ENCODE assay signal across 13 mouse cellular contexts in genomic region chr8:20599350-20599749, GRCm38 (mm10). TPM values are rescaled to one million over a fixed set of nuclear protein-coding genes. Genes with fewer than 3 reads are reported as not detected.
DNase-seq lines count a peak whose midpoint lies in the region; ATAC-seq lines count a peak whose summit lies in the region.
"Not testable (repeated sequence)": the region's sequence is repeated elsewhere in the genome, so short reads cannot be mapped to it uniquely, and the experiment has no call there.
"Had no signal": no experiment of that assay in that cellular context is flagged by ENCODE, and none has a peak within 500 bp of the region (broad histone marks: within the 10 kb centered on the region; RNA-seq: fewer than 3 reads in every experiment).

No protein-coding gene starts in this region.

- H3K9me3 ChIP-seq in forebrain, embryonic 10.5 days; limb, embryonic 11.5 days (ENCODE audit: control insufficient read depth, low read length): not testable (repeated sequence)

- H3K4me3 ChIP-seq in forebrain, embryonic 10.5 days; limb, embryonic 11.5 days (ENCODE audit: low read depth, low read length): not testable (repeated sequence)

- H3K4me2 ChIP-seq in limb, embryonic 11.5 days (ENCODE audit: low read depth, severe bottlenecking), result not testable (repeated sequence)

- not testable (repeated sequence) for H3K36me3 ChIP-seq in forebrain, embryonic 10.5 days (replicated peaks); limb, embryonic 11.5 days (ENCODE audit: control insufficient read depth, insufficient read depth, low read length)

- not testable (repeated sequence) for H3K9ac ChIP-seq in limb, embryonic 11.5 days (ENCODE audit: low read length)

- H3K4me1 ChIP-seq in forebrain, embryonic 10.5 days; limb, embryonic 11.5 days (ENCODE audit: control insufficient read depth, insufficient read depth, low read length): not testable (repeated sequence)

- WGBS in forebrain, embryonic 10.5 days, result 92% methylated on average over 4 of the region's 6 CpGs
- 84% methylated on average over 3 of the region's 6 CpGs for WGBS in limb, embryonic 11.5 days

- DNase-seq in A20 (ENCODE audit: low read depth, low spot score), result peak; percentile 15
- DNase-seq in MN1 (ENCODE audit: low spot score), result peak; percentile 5
- peak; percentile 6 for DNase-seq in ZHBTc4 (ENCODE audit: low read depth, low spot score)
- peak; percentile 8 for DNase-seq in forebrain, embryonic 10.5 days (ENCODE audit: extremely low spot score, low spot score)
- peak; percentile 46 for DNase-seq in heart, adult 11 months
- peak; percentile 4 for DNase-seq in limb, embryonic 11.5 days (ENCODE audit: low spot score)
- DNase-seq in neural tube, embryonic 10.5 days (ENCODE audit: extremely low spot score, low spot score), result peak; percentile 9
- DNase-seq in thymus, postnatal 0 days (ENCODE audit: low spot score), result peak; percentile 1

- not testable (repeated sequence) for H3K27me3 ChIP-seq in forebrain, embryonic 10.5 days (ENCODE audit: poor library complexity, severe bottlenecking); limb, embryonic 11.5 days (ENCODE audit: control insufficient read depth, insufficient read depth, low read length)

- ATAC-seq in limb, embryonic 11.5 days (ENCODE audit: insufficient number of reproducible peaks, low FRiP score, low TSS enrichment, low read depth), result not testable (repeated sequence)

- H3K27ac ChIP-seq in forebrain, embryonic 10.5 days; limb, embryonic 11.5 days (replicated peaks; ENCODE audit: low read depth, low read length): not testable (repeated sequence)

RNA-seq across cellular contexts. Expression of gene Gm21119, which starts 15.4 kb away (rescaled TPM):
- polyA plus RNA-seq in forebrain, embryonic 10.5 days (2016; fragmentation: Nextera tagmentation; extraction: Ambion mirVana), result not detected in 2 replicates
- not detected in 2 replicates for polyA plus RNA-seq in limb, embryonic 11.5 days (2014; fragmentation: Nextera tagmentation; extraction: Ambion mirVana)
- polyA plus RNA-seq in thymus, postnatal 0 days (2015; fragmentation: Nextera tagmentation; extraction: Ambion mirVana), result not detected in 2 replicates
- polyA plus RNA-seq: activated CD4-positive, CD25-positive, alpha-beta regulatory T cell, adult 4 months; embryonic facial prominence, embryonic 15.5 days; G1E; hindbrain, embryonic 12.5 days; kidney, adult 2 months had no signal
